Mouse (Mus musculus): ENCODE results near the gene Kcnv2. TPM values are rescaled to one million over a fixed set of nuclear protein-coding genes. Genes with fewer than 3 reads are reported as not detected.

Gene Kcnv2
- polyA plus RNA-seq, 1 experiment from 2014 or later: 0.62 TPM

- ATAC-seq (ENCODE audit: low FRiP score, low TSS enrichment): no peak
- no peaks in the 10 kb centered on the region for H3K9me3 ChIP-seq (ENCODE audit: control insufficient read depth, low read length)
- H3K9ac ChIP-seq (ENCODE audit: low read depth, low read length): no peak overlapping the region
- WGBS: 85% methylated on average over 4 of the region's 4 CpGs
- H3K27me3 ChIP-seq (ENCODE audit: control insufficient read depth, insufficient read depth, low read length): no peaks in the 10 kb centered on the region
- no peaks in the 10 kb centered on the region for H3K36me3 ChIP-seq (ENCODE audit: control insufficient read depth, insufficient read depth, low read length)
- no peak overlapping the region for H3K4me2 ChIP-seq (replicated peaks; ENCODE audit: low read depth, low read length)
- H3K27ac ChIP-seq (ENCODE audit: low read depth, low read length): no peak overlapping the region
- H3K4me3 ChIP-seq (ENCODE audit: low read length): no peak overlapping the region
- no peaks in the 10 kb centered on the region for H3K4me1 ChIP-seq (ENCODE audit: control insufficient read depth, insufficient read depth, low read length)
Measured at GRCm38 (mm10) chr19:27336126-27336917, 13.9 kb downstream of the Kcnv2 start.

DNA sequence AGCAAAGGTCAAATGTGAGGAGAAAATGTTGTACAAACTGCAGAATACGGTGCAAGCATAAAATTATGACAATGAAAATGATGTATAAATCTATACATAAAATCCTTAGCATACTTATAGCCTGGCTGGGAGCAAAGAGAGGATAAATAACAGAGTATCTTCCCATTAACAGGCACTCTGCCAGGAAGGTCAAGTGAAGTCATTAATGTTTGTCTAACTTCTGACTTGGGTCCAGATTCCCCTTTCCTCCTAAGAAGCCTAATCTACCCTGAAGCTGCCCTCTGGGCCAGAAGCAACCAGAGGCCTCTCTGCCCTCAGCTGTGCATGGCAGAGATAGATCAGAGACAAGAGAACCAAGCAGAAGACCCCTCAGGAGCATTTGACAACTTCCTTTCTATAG lies 24.1 kb downstream of the Kcnv2 start:
- H3K27ac ChIP-seq (ENCODE audit: low read depth, low read length): no peak overlapping the region
- H3K9me3 ChIP-seq (ENCODE audit: control insufficient read depth, low read length): 0 out of 2 replicates have a peak, but pooled peaks cover 4% of the 10 kb centered on the region

DNA sequence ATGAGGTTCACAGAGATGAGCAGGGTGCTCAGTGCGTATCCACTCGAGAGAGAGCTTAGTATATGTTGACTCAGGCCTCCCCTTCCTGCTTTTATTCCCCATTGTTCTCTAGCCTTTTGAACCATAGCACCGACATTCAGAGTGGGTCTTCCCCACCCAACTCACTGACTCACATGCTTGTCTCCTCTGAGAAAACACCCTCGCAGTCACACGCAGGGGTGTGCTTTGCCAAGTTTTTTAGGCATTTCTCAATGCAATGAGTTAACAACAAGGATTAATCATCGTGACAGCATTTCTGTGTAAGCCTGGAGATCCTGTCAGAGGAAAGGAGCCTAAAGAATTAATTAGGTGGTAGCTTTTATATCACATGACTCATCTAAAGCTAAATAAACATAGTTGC lies 29.3 kb downstream of the Kcnv2 start:
- no peaks in the 10 kb centered on the region for H3K9me3 ChIP-seq (ENCODE audit: control insufficient read depth, low read length)
- 55% methylated on average over 6 of the region's 6 CpGs for WGBS
- H3K9ac ChIP-seq (ENCODE audit: low read depth, low read length): no peak overlapping the region
- H3K27ac ChIP-seq (ENCODE audit: low read depth, low read length): no peak overlapping the region
- no peaks in the 10 kb centered on the region for H3K4me1 ChIP-seq (ENCODE audit: control insufficient read depth, insufficient read depth, low read length)
- H3K36me3 ChIP-seq (ENCODE audit: control insufficient read depth, insufficient read depth, low read length): no peaks in the 10 kb centered on the region
- ATAC-seq (ENCODE audit: low FRiP score, low TSS enrichment): no peak
- H3K4me2 ChIP-seq (replicated peaks; ENCODE audit: low read depth, low read length): no peak overlapping the region
- H3K27me3 ChIP-seq (ENCODE audit: control insufficient read depth, insufficient read depth, low read length): no peaks in the 10 kb centered on the region
- no peak overlapping the region for H3K4me3 ChIP-seq (ENCODE audit: low read length)

More for the DNA sequence above, 24.1 kb downstream of the Kcnv2 start:
- no peaks in the 10 kb centered on the region for H3K27me3 ChIP-seq (ENCODE audit: control insufficient read depth, insufficient read depth, low read length)
- no peaks in the 10 kb centered on the region for H3K36me3 ChIP-seq (ENCODE audit: control insufficient read depth, insufficient read depth, low read length)
- no peaks in the 10 kb centered on the region for H3K4me1 ChIP-seq (ENCODE audit: control insufficient read depth, insufficient read depth, low read length)
- no peak for ATAC-seq (ENCODE audit: low FRiP score, low TSS enrichment)
- no peak overlapping the region for H3K4me3 ChIP-seq (ENCODE audit: low read length)
- H3K4me2 ChIP-seq (replicated peaks; ENCODE audit: low read depth, low read length): no peak overlapping the region
- 76% methylated on average over 1 of the region's 1 CpGs for whole genome bisulfite sequencing
- H3K9ac ChIP-seq (ENCODE audit: low read depth, low read length): no peak overlapping the region

- H3K36me3 ChIP-seq (ENCODE audit: control insufficient read depth, insufficient read depth, low read length): no peaks in the 10 kb centered on the region
- H3K4me2 ChIP-seq (replicated peaks; ENCODE audit: low read depth, low read length): no peak overlapping the region
- no peak for ATAC-seq (ENCODE audit: low FRiP score, low TSS enrichment)
- no peak overlapping the region for H3K27ac ChIP-seq (ENCODE audit: low read depth, low read length)
- no peak overlapping the region for H3K9ac ChIP-seq (ENCODE audit: low read depth, low read length)
- H3K4me1 ChIP-seq (ENCODE audit: control insufficient read depth, insufficient read depth, low read length): 0 out of 2 replicates have a peak, but pooled peaks cover 7% of the 10 kb centered on the region
- no peaks in the 10 kb centered on the region for H3K9me3 ChIP-seq (ENCODE audit: control insufficient read depth, low read length)
- H3K27me3 ChIP-seq (ENCODE audit: control insufficient read depth, insufficient read depth, low read length): no peaks in the 10 kb centered on the region
- H3K4me3 ChIP-seq (ENCODE audit: low read length): no peak overlapping the region
Measured at GRCm38 (mm10) chr19:27360381-27360780, 38.0 kb downstream of the Kcnv2 start.

DNA sequence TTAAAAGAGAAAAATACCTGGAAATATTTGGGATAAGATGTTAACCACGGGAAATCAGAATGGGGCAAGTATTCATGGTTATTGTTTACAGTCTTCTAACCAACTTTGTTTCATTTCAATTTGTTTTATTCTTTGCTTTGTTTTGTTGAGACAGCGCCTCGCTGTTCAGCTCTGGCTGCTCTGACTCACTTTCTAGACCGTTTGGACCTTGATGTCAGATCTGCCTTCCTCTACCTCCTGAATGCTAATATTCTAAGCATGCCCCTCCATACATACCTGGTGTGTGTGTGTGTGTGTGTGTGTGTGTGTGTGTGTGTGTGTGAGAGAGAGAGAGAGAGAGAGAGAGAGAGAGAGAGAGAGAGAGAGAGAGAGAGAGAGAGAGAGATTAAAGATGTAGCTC lies 41.5 kb downstream of the Kcnv2 start:
- Histone ChIP-seq H3K27me3 (ENCODE audit: control insufficient read depth, insufficient read depth, low read length) (no peaks in the 10 kb centered on the region), H3K9me3 (ENCODE audit: control insufficient read depth, low read length) (no peaks in the 10 kb centered on the region), H3K36me3 (ENCODE audit: control insufficient read depth, insufficient read depth, low read length) (no peaks in the 10 kb centered on the region), H3K4me2 (replicated peaks; ENCODE audit: low read depth, low read length) (peak overlapping the region; percentile 36; the same call in 1 of the 2 replicates), H3K27ac (ENCODE audit: low read depth, low read length) (no peak overlapping the region), H3K4me1 (ENCODE audit: control insufficient read depth, insufficient read depth, low read length) (0 out of 2 replicates have a peak, but pooled peaks cover 7% of the 10 kb centered on the region), H3K9ac (ENCODE audit: low read depth, low read length) (no peak overlapping the region), H3K4me3 (ENCODE audit: low read length) (no peak overlapping the region)
- no peak for ATAC-seq (ENCODE audit: low FRiP score, low TSS enrichment)
- WGBS: 50% methylated on average over 4 of the region's 4 CpGs

DNA sequence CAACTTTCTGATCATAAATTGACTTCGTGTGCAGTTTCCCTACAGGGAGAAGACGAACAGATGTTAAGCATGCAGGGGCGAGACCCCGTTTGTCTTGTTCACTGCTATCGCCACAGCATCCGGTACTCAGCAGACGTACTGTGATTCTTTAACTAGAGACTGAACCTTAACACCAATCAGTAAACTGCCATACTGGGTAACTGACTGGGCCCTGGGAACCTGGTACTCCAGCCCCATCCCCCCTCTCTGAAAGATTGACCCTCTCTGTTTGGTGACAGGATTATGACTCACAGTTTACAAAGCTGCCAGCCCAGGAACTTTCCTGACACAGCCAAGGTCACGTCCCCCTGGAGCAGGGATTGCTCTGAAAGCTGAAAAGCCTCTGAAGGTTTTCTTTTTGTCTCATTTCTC lies 42.1 kb downstream of the Kcnv2 start:
- no peaks in the 10 kb centered on the region for H3K27me3 ChIP-seq (ENCODE audit: control insufficient read depth, insufficient read depth, low read length)
- H3K27ac ChIP-seq (ENCODE audit: low read depth, low read length): no peak overlapping the region
- H3K4me1 ChIP-seq (ENCODE audit: control insufficient read depth, insufficient read depth, low read length): 0 out of 2 replicates have a peak, but pooled peaks cover 7% of the 10 kb centered on the region
- H3K9me3 ChIP-seq (ENCODE audit: control insufficient read depth, low read length): no peaks in the 10 kb centered on the region
- 4% methylated on average over 8 of the region's 8 CpGs for WGBS
- no peaks in the 10 kb centered on the region for H3K36me3 ChIP-seq (ENCODE audit: control insufficient read depth, insufficient read depth, low read length)
- H3K4me2 ChIP-seq (replicated peaks; ENCODE audit: low read depth, low read length): peak overlapping the region; percentile 36
- H3K4me3 ChIP-seq (ENCODE audit: low read length): no peak overlapping the region
- peak; percentile 81 for ATAC-seq (ENCODE audit: low FRiP score, low TSS enrichment)
- H3K9ac ChIP-seq (ENCODE audit: low read depth, low read length): no peak overlapping the region

DNA sequence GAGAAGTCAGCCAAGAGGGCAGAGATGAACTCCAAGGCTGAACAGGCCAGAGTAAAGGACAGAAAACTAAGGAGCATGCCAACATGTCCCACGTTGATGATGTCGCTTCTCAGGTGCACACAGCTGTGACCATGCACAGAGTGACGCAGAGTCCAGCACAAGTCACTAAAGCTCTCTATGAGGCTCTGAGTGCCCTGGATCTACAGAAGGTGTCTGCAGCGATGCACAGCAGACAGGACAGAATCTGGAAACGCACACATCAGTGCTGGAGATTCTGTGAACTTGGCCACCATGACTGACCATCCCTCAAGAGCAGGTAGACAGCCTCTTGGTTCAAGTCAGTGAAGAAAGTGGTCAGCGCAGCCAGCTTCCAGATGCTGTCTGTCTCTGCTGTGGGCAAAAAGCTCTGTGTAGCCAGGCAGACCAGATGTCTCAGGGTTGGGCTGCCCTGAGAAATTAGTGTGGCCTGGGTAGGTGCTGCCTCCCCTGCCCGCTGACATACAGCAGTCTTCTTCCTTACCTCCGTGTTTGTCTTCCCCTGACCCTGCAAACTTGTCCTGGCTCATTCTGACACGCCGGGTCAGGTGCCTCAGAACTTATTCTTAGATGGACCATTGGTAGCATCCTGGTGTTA lies 43.8 kb downstream of the Kcnv2 start:
- H3K4me2 ChIP-seq (replicated peaks; ENCODE audit: low read depth, low read length): no peak overlapping the region
- H3K4me3 ChIP-seq (ENCODE audit: low read length): no peak overlapping the region
- H3K27me3 ChIP-seq (ENCODE audit: control insufficient read depth, insufficient read depth, low read length): no peaks in the 10 kb centered on the region
- H3K9ac ChIP-seq (ENCODE audit: low read depth, low read length): no peak overlapping the region
- no peaks in the 10 kb centered on the region for H3K9me3 ChIP-seq (ENCODE audit: control insufficient read depth, low read length)
- H3K4me1 ChIP-seq (ENCODE audit: control insufficient read depth, insufficient read depth, low read length): 0 out of 2 replicates have a peak, but pooled peaks cover 7% of the 10 kb centered on the region
- 0 out of 2 replicates have a peak, but pooled peaks have one; percentile 28 for ATAC-seq (ENCODE audit: low FRiP score, low TSS enrichment)
- H3K36me3 ChIP-seq (ENCODE audit: control insufficient read depth, insufficient read depth, low read length): no peaks in the 10 kb centered on the region
- 87% methylated on average over 10 of the region's 10 CpGs for WGBS
- H3K27ac ChIP-seq (ENCODE audit: low read depth, low read length): no peak overlapping the region

GRCm38 (mm10) chr19:27369461-27370135 lies 47.2 kb downstream of the Kcnv2 start:
- 83% methylated on average over 3 of the region's 3 CpGs for WGBS
- H3K4me3 ChIP-seq (ENCODE audit: low read length): no peak overlapping the region
- no peaks in the 10 kb centered on the region for H3K36me3 ChIP-seq (ENCODE audit: control insufficient read depth, insufficient read depth, low read length)
- H3K27me3 ChIP-seq (ENCODE audit: control insufficient read depth, insufficient read depth, low read length): no peaks in the 10 kb centered on the region
- ATAC-seq (ENCODE audit: low FRiP score, low TSS enrichment): no peak
- no peak overlapping the region for H3K27ac ChIP-seq (ENCODE audit: low read depth, low read length)
- H3K9me3 ChIP-seq (ENCODE audit: control insufficient read depth, low read length): no peaks in the 10 kb centered on the region
- no peak overlapping the region for H3K4me2 ChIP-seq (replicated peaks; ENCODE audit: low read depth, low read length)
- H3K9ac ChIP-seq (ENCODE audit: low read depth, low read length): no peak overlapping the region
- 0 out of 2 replicates have a peak, but pooled peaks cover 2% of the 10 kb centered on the region for H3K4me1 ChIP-seq (ENCODE audit: control insufficient read depth, insufficient read depth, low read length)

GRCm38 (mm10) chr19:27370174-27370573 lies 47.8 kb downstream of the Kcnv2 start:
- no peak overlapping the region for H3K27ac ChIP-seq (ENCODE audit: low read depth, low read length)
- no peaks in the 10 kb centered on the region for H3K36me3 ChIP-seq (ENCODE audit: control insufficient read depth, insufficient read depth, low read length)
- WGBS: 81% methylated on average over 2 of the region's 2 CpGs
- H3K4me2 ChIP-seq (replicated peaks; ENCODE audit: low read depth, low read length): no peak overlapping the region
- no peaks in the 10 kb centered on the region for H3K27me3 ChIP-seq (ENCODE audit: control insufficient read depth, insufficient read depth, low read length)
- H3K4me3 ChIP-seq (ENCODE audit: low read length): no peak overlapping the region
- no peaks in the 10 kb centered on the region for H3K4me1 ChIP-seq (ENCODE audit: control insufficient read depth, insufficient read depth, low read length)
- H3K9me3 ChIP-seq (ENCODE audit: control insufficient read depth, low read length): no peaks in the 10 kb centered on the region
- no peak overlapping the region for H3K9ac ChIP-seq (ENCODE audit: low read depth, low read length)
- ATAC-seq (ENCODE audit: low FRiP score, low TSS enrichment): no peak

All from kidney, embryonic 14.5 days (tissue).